Mouse (Mus musculus) spleen, postnatal 14 days (tissue): ENCODE results near the gene Ppp1r15b.
A peak's percentile ranks its signal among the peaks of the same experiment; 100 is the strongest.

Experiments
- DNase-seq, 2 experiments: peaks; one replicate each; pipeline ENCODE4 v3.0.0; 2021 to 2022; ENCODE audit warnings: low spot score in 2 of 2

Ppp1r15b gene

GRCm38 (mm10) chr1:133130638-133131560, at the start of gene Ppp1r15b:
Gene Ppp1r15b (plus strand): TSS chr1:133131143.
- peak; percentile 95 to 96 for DNase-seq

GRCm38 (mm10) chr1:133083003-133083546, 47.9 kb upstream of the Ppp1r15b start:
- peak; percentile 35 to 48 for DNase-seq

- DNase-seq, result peak; percentile 40 to 52
Measured at GRCm38 (mm10) chr1:133083942-133084625, 46.9 kb upstream of the Ppp1r15b start.

GRCm38 (mm10) chr1:133084708-133085416, 46.1 kb upstream of the Ppp1r15b start:
- DNase-seq, result peak in 1 of 2 experiments; percentile 34

- DNase-seq, result no peak
Measured at GRCm38 (mm10) chr1:133085417-133085742, 45.6 kb upstream of the Ppp1r15b start.

GRCm38 (mm10) chr1:133086804-133087203, 44.1 kb upstream of the Ppp1r15b start:
- DNase-seq, result no peak

- peak; percentile 30 to 65 for DNase-seq
Measured at GRCm38 (mm10) chr1:133087206-133087905, 43.6 kb upstream of the Ppp1r15b start.

- no peak for DNase-seq
Measured at GRCm38 (mm10) chr1:133088196-133088595, 42.7 kb upstream of the Ppp1r15b start.

GRCm38 (mm10) chr1:133089415-133089814, 41.5 kb upstream of the Ppp1r15b start:
- no peak for DNase-seq

- DNase-seq, result no peak
Measured at GRCm38 (mm10) chr1:133090641-133091040, 40.3 kb upstream of the Ppp1r15b start.

- DNase-seq, result no peak
Measured at GRCm38 (mm10) chr1:133091483-133091882, 39.5 kb upstream of the Ppp1r15b start.

- no peak for DNase-seq
Measured at GRCm38 (mm10) chr1:133093719-133094118, 37.2 kb upstream of the Ppp1r15b start.

- peak; percentile 52 to 64 for DNase-seq
Measured at GRCm38 (mm10) chr1:133100980-133101798, 29.8 kb upstream of the Ppp1r15b start.

- no peak for DNase-seq
Measured at GRCm38 (mm10) chr1:133102108-133102507, 28.8 kb upstream of the Ppp1r15b start.

- DNase-seq, result no peak
Measured at GRCm38 (mm10) chr1:133103315-133103714, 27.6 kb upstream of the Ppp1r15b start.

GRCm38 (mm10) chr1:133103871-133104270, 27.1 kb upstream of the Ppp1r15b start:
- DNase-seq, result no peak

GRCm38 (mm10) chr1:133116108-133116507, 14.8 kb upstream of the Ppp1r15b start:
- DNase-seq, result no peak

- no peak for DNase-seq
Measured at GRCm38 (mm10) chr1:133118127-133118526, 12.8 kb upstream of the Ppp1r15b start.

- DNase-seq, result no peak
Measured at GRCm38 (mm10) chr1:133118844-133119243, 12.1 kb upstream of the Ppp1r15b start.

- DNase-seq, result no peak
Measured at GRCm38 (mm10) chr1:133119931-133120712, 10.8 kb upstream of the Ppp1r15b start.
